Mouse (Mus musculus) spleen, postnatal 36 days (tissue): Measurements from ENCODE around the gene Eif3d.

Experiments
- DNase-seq, 2 experiments: peaks; one replicate each; pipeline ENCODE4 v3.0.0; 2022; ENCODE audit warnings: low spot score in 2 of 2, mixed read lengths in 1 of 2

Eif3d gene

GRCm38 (mm10) chr15:77919441-77919840 is 51.2 kb downstream of the Eif3d start:
- no peak for DNase-seq

- DNase-seq: peak; percentile 72 to 81
Observed at GRCm38 (mm10) chr15:77916851-77917544, 53.6 kb downstream of the Eif3d start.

DNA sequence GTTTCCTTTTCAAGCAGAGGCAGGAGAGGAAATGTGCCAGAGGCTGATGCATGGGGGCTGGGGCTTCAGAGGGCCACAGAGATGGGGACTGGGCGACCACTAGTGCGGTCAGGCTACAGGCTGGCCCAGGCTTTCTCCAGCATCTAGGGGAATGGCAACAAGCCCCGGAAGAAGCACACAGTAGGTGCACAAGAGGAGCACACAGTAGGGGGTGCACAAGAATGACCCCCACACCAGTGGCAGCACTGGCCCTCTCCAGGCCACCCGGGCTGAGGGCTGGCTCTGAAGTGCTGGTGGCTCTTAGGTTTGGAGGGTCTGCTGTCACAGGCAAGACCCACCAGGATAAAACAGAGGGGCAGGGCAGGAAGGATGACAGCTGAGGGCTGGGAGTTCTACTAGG is 55.3 kb downstream of the Eif3d start:
- DNase-seq: no peak

DNA sequence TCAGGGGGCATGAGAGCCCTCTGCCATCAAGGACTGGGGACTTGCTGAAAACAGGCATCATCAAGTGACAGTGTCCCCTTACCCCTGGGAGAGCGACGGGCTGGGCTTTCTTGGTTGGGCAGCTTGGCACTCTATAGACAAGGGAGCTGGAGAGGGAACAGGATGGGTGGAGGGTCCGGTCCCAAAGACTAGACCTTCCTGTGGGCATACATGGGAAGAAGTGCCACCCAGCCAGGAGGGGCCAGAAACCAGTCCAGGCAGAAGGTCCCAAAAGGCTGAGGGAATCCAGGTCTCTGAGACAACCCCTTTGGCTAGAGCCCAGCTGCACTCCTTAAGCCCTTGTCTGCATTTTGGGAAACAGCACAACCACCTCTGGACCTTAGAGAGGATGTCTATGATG is 56.1 kb downstream of the Eif3d start:
- no peak for DNase-seq

DNA sequence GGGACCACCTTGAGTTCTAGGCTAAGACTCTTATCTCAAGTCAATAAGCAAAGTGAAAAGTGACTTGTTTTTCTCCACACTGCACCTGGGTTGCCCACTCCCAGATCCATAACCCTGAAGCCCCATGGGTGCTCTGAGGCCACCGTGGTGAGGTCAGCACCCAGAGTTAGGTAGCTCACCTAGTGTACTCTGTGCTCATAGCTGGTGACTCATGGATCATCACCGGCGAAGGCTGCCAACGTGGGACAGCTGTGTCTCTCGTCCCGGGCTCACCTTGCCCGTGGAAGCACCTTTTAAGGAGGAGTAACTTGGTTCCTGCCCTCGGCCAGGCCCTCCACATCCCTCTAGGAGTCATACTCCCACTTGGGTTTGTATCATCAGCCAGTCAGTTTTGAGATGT is 57.6 kb downstream of the Eif3d start:
- DNase-seq: no peak

DNA sequence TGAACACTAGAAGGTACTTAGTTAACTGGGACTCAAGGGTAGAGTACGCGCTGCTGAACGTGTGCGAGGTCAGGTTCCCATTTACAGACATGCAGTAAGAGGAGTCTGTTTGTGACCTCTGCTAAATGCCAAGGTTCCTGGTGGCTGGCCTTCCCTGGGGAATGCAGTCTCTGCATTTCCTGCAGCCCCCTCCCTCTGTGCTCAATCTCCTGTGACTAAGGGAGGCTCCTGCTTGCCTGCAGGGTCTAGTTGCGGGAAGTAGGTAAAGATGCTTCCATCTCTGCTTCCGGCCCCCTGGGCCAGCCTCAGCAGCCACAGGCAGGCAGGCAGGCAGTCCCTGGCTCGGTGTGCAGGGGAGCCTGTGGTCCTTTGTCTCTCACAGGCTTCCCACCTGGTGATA is 58.0 kb downstream of the Eif3d start:
- no peak for DNase-seq

GRCm38 (mm10) chr15:77912048-77912447 is 58.6 kb downstream of the Eif3d start:
- no peak for DNase-seq

DNA sequence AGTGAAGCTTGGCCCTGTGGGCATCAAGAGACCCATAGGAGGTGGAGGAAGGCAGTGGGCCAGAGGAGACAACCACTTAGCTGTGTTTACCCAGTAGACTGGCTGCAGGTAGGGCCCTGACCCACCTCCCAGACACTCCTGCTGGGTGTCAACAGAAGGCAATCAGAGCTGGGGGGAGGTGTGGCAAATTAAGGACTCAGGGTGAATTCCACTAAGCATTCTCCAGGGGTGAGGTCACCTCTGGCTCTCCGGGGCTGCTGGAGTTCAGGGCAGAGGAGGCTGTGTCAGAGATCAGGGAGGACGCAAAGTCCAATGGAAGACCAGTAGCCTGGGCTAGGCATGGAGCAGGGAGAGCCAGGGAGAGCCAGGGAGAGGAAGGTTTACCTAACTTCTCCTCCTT is 59.5 kb downstream of the Eif3d start:
- no peak for DNase-seq
